ENCODE assay signal across 10 mouse cellular contexts in genomic region chr19:5071077-5071476, GRCm38 (mm10). TPM values are rescaled to one million over a fixed set of nuclear protein-coding genes. Genes with fewer than 3 reads are reported as not detected.
DNase-seq lines count a peak whose midpoint lies in the region; ATAC-seq and TF ChIP-seq lines count a peak whose summit lies in the region.
"Had no signal": no experiment of that assay in that cellular context is flagged by ENCODE, and none has a peak within 500 bp of the region (broad histone marks: within the 10 kb centered on the region; RNA-seq: fewer than 3 reads in every experiment).

No protein-coding gene starts in this region.

- in situ Hi-C loops in ES-E14 (cut with MboI; ENCODE audit: low sequenced_read_pairs in 2 of 2, unreplicated experiment in 2 of 2): no loop called here

- peaks cover 49% of the 10 kb centered on the region for H3K27me3 ChIP-seq in hindbrain, embryonic 12.5 days
- H3K27me3 ChIP-seq in midbrain, embryonic 11.5 days (ENCODE audit: control insufficient read depth, insufficient read depth, low read length): peaks cover 39% of the 10 kb centered on the region

- WGBS in hindbrain, embryonic 12.5 days: 11% methylated on average over 11 of the region's 11 CpGs
- WGBS in midbrain, embryonic 11.5 days: 9% methylated on average over 11 of the region's 11 CpGs

- no peak for ATAC-seq in hindbrain, embryonic 12.5 days (ENCODE audit: low FRiP score)
- ATAC-seq in midbrain, embryonic 11.5 days (ENCODE audit: low FRiP score): no peak
- no peak for ATAC-seq in erythroid progenitor cell, adult 5-6 weeks (replicated peaks; ENCODE audit: low FRiP score, poor library complexity, severe bottlenecking)

- peak overlapping the region; percentile 59; the same call in 1 of the 2 replicates for H3K9ac ChIP-seq in ES-E14 (ENCODE audit: insufficient read depth, low read depth, low read length, poor library complexity, severe bottlenecking)
- H3K9ac ChIP-seq in hindbrain, embryonic 12.5 days: peak overlapping the region; percentile 57
- H3K9ac ChIP-seq in midbrain, embryonic 11.5 days (ENCODE audit: low read length): peak overlapping the region; percentile 56

- H3K9me3 ChIP-seq in ES-E14 (ENCODE audit: control insufficient read depth, insufficient read depth, low read depth, low read length): no peaks in the 10 kb centered on the region
- no peaks in the 10 kb centered on the region for H3K9me3 ChIP-seq in hindbrain, embryonic 12.5 days (replicated peaks)
- H3K9me3 ChIP-seq in midbrain, embryonic 11.5 days (ENCODE audit: control insufficient read depth, low read length): no peaks in the 10 kb centered on the region

- H3K36me3 ChIP-seq in ES-E14 (ENCODE audit: control insufficient read depth, insufficient read depth, low read length, poor library complexity, severe bottlenecking): no peaks in the 10 kb centered on the region
- no peaks in the 10 kb centered on the region for H3K36me3 ChIP-seq in hindbrain, embryonic 12.5 days
- no peaks in the 10 kb centered on the region for H3K36me3 ChIP-seq in midbrain, embryonic 11.5 days (ENCODE audit: control insufficient read depth, insufficient read depth, low read length)

- peaks cover 7 to 25% of the 10 kb centered on the region in 2 experiments; a peak in 3 of 4 replicates for H3K4me1 ChIP-seq in ES-E14 (ENCODE audit: control insufficient read depth in 2 of 2, insufficient read depth in 2 of 2, low read length in 2 of 2, poor library complexity in 1 of 2)
- H3K4me1 ChIP-seq in hindbrain, embryonic 12.5 days: peaks cover 58% of the 10 kb centered on the region
- H3K4me1 ChIP-seq in midbrain, embryonic 11.5 days (ENCODE audit: control insufficient read depth, insufficient read depth, low read length): peaks cover 24% of the 10 kb centered on the region

- peak overlapping the region; percentile 48; the same call in 1 of the 2 replicates for H3K27ac ChIP-seq in ES-E14 (ENCODE audit: insufficient read depth, low read depth, low read length, poor library complexity, severe bottlenecking)
- H3K27ac ChIP-seq in hindbrain, embryonic 12.5 days: peak overlapping the region; percentile 87
- H3K27ac ChIP-seq in midbrain, embryonic 11.5 days (ENCODE audit: low read depth, low read length): peak overlapping the region; percentile 63

- peak overlapping the region; percentile 64 for H3K4me2 ChIP-seq in hindbrain, embryonic 12.5 days (replicated peaks)
- H3K4me2 ChIP-seq in midbrain, embryonic 11.5 days: peak overlapping the region; percentile 60

- peak overlapping the region; percentile 48 to 68 for H3K4me3 ChIP-seq in ES-E14 (ENCODE audit: insufficient read depth in 1 of 2, low read depth in 1 of 2, low read length in 2 of 2, poor library complexity in 1 of 2, severe bottlenecking in 1 of 2)
- peak overlapping the region; percentile 31 for H3K4me3 ChIP-seq in hindbrain, embryonic 12.5 days
- H3K4me3 ChIP-seq in midbrain, embryonic 11.5 days (ENCODE audit: low read depth, low read length): peak overlapping the region; percentile 34

- DNase-seq in cerebellum, adult 9-11 months: peak; percentile 41
- no peak for DNase-seq in cerebellum, postnatal 25 days
- DNase-seq in ES-E14 (ENCODE audit: low read depth, low spot score): no peak
- DNase-seq in midbrain, embryonic 11.5 days (ENCODE audit: low spot score, missing footprints): peak; percentile 88
- no peak for DNase-seq in cerebellum, adult 11 months
- DNase-seq in cerebellum, postnatal 14 days: no peak

TF ChIP-seq in ES-E14, 5 proteins besides CTCF, POLR2A, EP300 and RAD21:
- TF ChIP-seq MAFK (IDR thresholded peaks at IDR 0.05; ENCODE audit: insufficient read depth, low read depth, low read length) (no peak), ZNF384 (IDR thresholded peaks at IDR 0.05; ENCODE audit: low read depth, low read length) (no peak), HCFC1 (IDR thresholded peaks at IDR 0.05; ENCODE audit: borderline replicate concordance, insufficient read depth, low read length) (no peak), CHD2 (IDR thresholded peaks at IDR 0.05; ENCODE audit: low read depth, low read length) (no peak), ZC3H11A (IDR thresholded peaks at IDR 0.05; ENCODE audit: borderline replicate concordance, low read depth, low read length) (no peak)
TF ChIP-seq in ES-E14: peak in this region for 0.

RNA-seq across cellular contexts. Expression of gene Cd248, which starts 3.2 kb away (rescaled TPM):
- 4.5 and 9.0 TPM in 2 replicates for total RNA-seq in ES-E14 (2012; rRNA removed)
- polyA plus RNA-seq in hindbrain, embryonic 12.5 days (2016; fragmentation: Nextera tagmentation; extraction: Ambion mirVana): 32.0 and 41.9 TPM in 2 replicates
- polyA plus RNA-seq in midbrain, embryonic 11.5 days (2014; fragmentation: Nextera tagmentation; extraction: Ambion mirVana): 26.7 and 32.2 TPM in 2 replicates
- not detected in 2 replicates for total RNA-seq in erythroid progenitor cell, adult 5-6 weeks (2015; ENCODE audit: low replicate concordance)
- total RNA-seq in erythroid progenitor cell, adult 5-6 weeks (2017; ENCODE audit: low replicate concordance): not detected in 2 replicates

RNA-seq across cellular contexts. Expression of gene Tmem151a, which starts 14.3 kb away (rescaled TPM):
- total RNA-seq in ES-E14 (2012; rRNA removed): 0.89 and 2.3 TPM in 2 replicates
- polyA plus RNA-seq in hindbrain, embryonic 12.5 days (2016; fragmentation: Nextera tagmentation; extraction: Ambion mirVana): 1.5 and 2.4 TPM in 2 replicates
- polyA plus RNA-seq in midbrain, embryonic 11.5 days (2014; fragmentation: Nextera tagmentation; extraction: Ambion mirVana): 1.3 TPM in 2 replicates
- total RNA-seq in erythroid progenitor cell, adult 5-6 weeks (2015; ENCODE audit: low replicate concordance): not detected in 2 replicates
- not detected in 2 replicates for total RNA-seq in erythroid progenitor cell, adult 5-6 weeks (2017; ENCODE audit: low replicate concordance)
- polyA plus RNA-seq: erythroblast, embryonic 14.5 days had no signal

RNA-seq across cellular contexts. Expression of gene Yif1a, which starts 17.3 kb away (rescaled TPM):
- 84.4 and 110 TPM in 2 replicates for total RNA-seq in ES-E14 (2012; rRNA removed)
- 60.3 and 61.6 TPM in 2 replicates for polyA plus RNA-seq in hindbrain, embryonic 12.5 days (2016; fragmentation: Nextera tagmentation; extraction: Ambion mirVana)
- polyA plus RNA-seq in midbrain, embryonic 11.5 days (2014; fragmentation: Nextera tagmentation; extraction: Ambion mirVana): 70.4 and 80.6 TPM in 2 replicates
- total RNA-seq in erythroid progenitor cell, adult 5-6 weeks (2015; ENCODE audit: low replicate concordance): 5.0 and 10.8 TPM in 2 replicates
- 6.2 TPM in 1 of 2 replicates, not detected in the other for total RNA-seq in erythroid progenitor cell, adult 5-6 weeks (2017; ENCODE audit: low replicate concordance)

RNA-seq across cellular contexts. Expression of gene Rin1, which starts 20.8 kb away (rescaled TPM):
- 9.0 and 16.5 TPM in 2 replicates for total RNA-seq in ES-E14 (2012; rRNA removed)
- polyA plus RNA-seq in hindbrain, embryonic 12.5 days (2016; fragmentation: Nextera tagmentation; extraction: Ambion mirVana): 1.4 and 1.6 TPM in 2 replicates
- polyA plus RNA-seq in midbrain, embryonic 11.5 days (2014; fragmentation: Nextera tagmentation; extraction: Ambion mirVana): 0.63 and 1.4 TPM in 2 replicates
- total RNA-seq in erythroid progenitor cell, adult 5-6 weeks (2015; ENCODE audit: low replicate concordance): 0.42 TPM in 1 of 2 replicates, not detected in the other
- not detected in 2 replicates for total RNA-seq in erythroid progenitor cell, adult 5-6 weeks (2017; ENCODE audit: low replicate concordance)

RNA-seq across cellular contexts. Expression of gene Cnih2, which starts 27.2 kb away (rescaled TPM):
- 2.5 and 3.7 TPM in 2 replicates for total RNA-seq in ES-E14 (2012; rRNA removed)
- polyA plus RNA-seq in hindbrain, embryonic 12.5 days (2016; fragmentation: Nextera tagmentation; extraction: Ambion mirVana): 213 and 216 TPM in 2 replicates
- 106 and 115 TPM in 2 replicates for polyA plus RNA-seq in midbrain, embryonic 11.5 days (2014; fragmentation: Nextera tagmentation; extraction: Ambion mirVana)
- total RNA-seq in erythroid progenitor cell, adult 5-6 weeks (2015; ENCODE audit: low replicate concordance): not detected in 2 replicates
- total RNA-seq in erythroid progenitor cell, adult 5-6 weeks (2017; ENCODE audit: low replicate concordance): 0.39 TPM in 1 of 2 replicates, not detected in the other
- total RNA-seq: liver, adult 2 months had no signal

Comparison
In these comparisons a context has a peak if more than half of its experiments do, and no peak if none do; other contexts are left out.
1. DNase-seq: peak in cerebellum, adult 9-11 months (single experiment) and midbrain, embryonic 11.5 days (single experiment); none in cerebellum, postnatal 25 days (0 of 2), ES-E14 (single experiment), cerebellum, adult 11 months (single experiment) and cerebellum, postnatal 14 days (0 of 2).
2. Peak in every context shown above with its lines, with median percentiles within 50 percentile points of each other: H3K27ac ChIP-seq, H3K4me3 ChIP-seq and H3K9ac ChIP-seq.